Mouse (Mus musculus) liver, embryonic 14.5 days (tissue): ENCODE measurements around the gene Pla2g1b.

Experiments used
- CTCF ChIP-seq: IDR thresholded peaks from 2 replicates; pipeline ENCODE4 v1.5.1; 2016; ENCODE audit warnings: antibody characterized with exemption, low read depth, control low read depth
- EP300 ChIP-seq: IDR thresholded peaks from 2 replicates; pipeline ENCODE4 v1.6.1; 2016; ENCODE audit warnings: antibody characterized with exemption, low read depth

DNA sequence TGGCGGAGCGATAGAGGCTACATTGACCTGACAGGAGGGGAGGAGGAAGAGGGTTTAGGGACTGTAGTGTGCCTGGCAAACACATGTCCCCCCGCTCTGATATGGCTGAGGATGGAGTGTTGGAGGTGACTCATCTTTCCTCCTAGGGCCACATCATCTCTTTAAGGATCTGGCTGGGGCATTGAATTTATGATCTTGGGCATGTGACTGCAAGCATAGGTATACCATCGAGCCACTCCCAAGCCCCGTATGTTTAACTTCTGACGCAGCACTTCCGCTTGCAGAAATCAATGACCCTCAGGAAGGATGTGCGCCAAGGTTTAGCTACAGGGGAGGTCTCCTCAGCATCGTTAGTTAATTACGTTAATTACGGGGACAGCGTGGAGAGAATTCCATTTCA lies 37.0 kb downstream of the Pla2g1b start:
- TF ChIP-seq EP300: no peak
- TF ChIP-seq CTCF: no peak
